Mouse (Mus musculus) cerebellum, adult (tissue): Measurements from ENCODE around the gene Ets1.

Experiments
- ATAC-seq: cut with Nextera tagmentation; 2 replicates; pipeline ENCODE4 v1.9.2; 2017; ENCODE audit warnings: mild to moderate bottlenecking, moderate library complexity, mixed read lengths; ENCODE audit not compliant: insufficient number of reproducible peaks, low FRiP score, low TSS enrichment

Ets1 gene

DNA sequence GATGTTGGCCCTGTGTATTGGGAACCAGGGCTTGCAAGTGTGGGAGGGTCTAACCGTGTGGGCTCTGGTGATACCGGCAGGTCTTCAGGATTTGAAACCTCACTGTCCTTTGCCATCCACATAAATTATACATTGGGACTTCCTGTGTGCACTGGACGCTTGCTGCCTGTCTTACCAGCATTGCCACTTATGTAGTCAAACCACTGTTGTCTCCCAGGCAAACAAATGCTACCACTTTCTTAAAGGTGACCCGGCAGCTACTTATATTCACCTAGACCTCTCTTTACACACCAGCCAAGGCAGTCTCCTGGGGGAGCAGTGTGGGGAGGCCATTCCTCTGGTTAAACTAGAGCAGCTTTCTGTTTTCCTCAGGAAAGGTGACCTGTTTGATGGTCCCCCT, 89.9 kb downstream of the Ets1 start:
- no peak for ATAC-seq

DNA sequence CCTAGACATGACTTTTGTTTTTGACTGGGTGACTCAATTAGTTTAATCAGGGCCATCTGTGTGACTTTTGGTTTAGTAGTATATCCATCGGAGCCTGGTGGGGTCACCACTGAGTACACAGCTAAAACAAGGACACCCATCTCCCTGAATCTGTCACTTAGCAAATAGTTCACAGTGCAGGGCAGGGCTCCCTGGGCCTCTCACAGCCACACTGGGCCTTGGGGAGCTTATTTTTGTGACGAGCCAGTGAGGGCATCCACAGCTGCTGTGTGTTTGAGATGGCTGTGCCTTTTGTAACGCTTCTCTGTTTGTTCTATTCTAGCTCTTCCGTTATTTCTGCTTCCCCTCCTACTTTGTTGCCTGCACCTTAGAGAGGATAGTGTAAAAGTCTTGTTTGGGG, 90.6 kb downstream of the Ets1 start:
- no peak for ATAC-seq

DNA sequence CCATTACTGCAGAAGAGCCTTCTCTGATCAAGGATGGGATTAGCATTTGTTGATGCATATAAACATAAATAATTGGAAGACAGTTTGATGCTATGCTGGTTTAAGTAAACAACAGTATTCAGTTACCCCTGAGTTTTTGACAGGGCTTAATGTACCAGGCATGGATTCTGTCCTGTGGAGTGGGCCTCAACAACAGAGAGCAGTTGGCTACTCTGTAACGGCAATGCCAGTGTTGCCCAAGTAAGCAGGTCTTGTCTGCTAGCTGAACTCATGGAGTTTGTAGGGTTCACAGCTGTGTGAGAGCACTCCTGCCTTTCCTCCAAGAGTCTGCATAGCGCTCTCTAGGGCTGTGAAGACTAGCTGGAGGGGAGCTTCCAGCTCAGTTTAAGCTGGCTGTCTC, 91.0 kb downstream of the Ets1 start:
- no peak for ATAC-seq

DNA sequence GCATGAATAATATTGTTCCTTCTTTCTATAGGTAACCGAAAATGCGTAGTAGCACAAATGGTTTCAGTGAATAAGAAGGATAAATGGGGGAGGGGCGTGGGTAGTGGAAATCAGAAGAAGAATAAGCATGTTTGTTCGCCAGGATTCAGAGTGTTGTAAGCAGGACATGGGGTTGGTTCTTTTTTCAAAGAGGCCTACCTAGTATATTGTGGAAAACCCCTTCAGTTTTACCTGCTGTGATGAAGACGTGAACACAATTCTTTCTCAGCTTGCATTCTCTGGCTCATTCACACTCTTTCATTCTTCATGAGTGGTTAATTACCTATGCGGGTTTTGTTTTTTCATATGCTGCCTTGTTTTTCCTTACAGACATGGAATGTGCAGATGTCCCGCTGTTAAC, 92.3 kb downstream of the Ets1 start:
- no peak for ATAC-seq

DNA sequence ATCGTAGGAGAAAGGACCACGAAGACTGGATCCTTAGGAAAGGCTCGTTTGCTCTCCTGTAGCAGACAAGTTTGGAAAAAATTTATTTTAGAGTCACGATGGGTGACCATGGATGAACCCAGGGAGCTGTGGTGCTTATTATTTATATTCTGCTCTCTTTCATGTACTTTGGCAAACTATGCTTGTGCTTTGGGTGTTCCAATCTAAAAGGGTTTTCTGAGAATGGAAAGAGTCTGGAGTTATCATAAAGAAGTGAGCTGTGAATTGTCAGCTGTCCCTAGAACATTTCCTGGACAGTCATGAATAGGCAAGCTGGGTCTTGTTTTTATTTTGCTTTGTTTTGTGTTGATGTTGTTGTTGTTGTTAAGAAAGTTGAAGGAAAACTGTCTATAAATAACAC, 92.8 kb downstream of the Ets1 start:
- ATAC-seq: no peak

- ATAC-seq: no peak
These were observed 93.2 kb downstream of the Ets1 start for GRCm38 (mm10) chr9:32729207-32729606.

DNA sequence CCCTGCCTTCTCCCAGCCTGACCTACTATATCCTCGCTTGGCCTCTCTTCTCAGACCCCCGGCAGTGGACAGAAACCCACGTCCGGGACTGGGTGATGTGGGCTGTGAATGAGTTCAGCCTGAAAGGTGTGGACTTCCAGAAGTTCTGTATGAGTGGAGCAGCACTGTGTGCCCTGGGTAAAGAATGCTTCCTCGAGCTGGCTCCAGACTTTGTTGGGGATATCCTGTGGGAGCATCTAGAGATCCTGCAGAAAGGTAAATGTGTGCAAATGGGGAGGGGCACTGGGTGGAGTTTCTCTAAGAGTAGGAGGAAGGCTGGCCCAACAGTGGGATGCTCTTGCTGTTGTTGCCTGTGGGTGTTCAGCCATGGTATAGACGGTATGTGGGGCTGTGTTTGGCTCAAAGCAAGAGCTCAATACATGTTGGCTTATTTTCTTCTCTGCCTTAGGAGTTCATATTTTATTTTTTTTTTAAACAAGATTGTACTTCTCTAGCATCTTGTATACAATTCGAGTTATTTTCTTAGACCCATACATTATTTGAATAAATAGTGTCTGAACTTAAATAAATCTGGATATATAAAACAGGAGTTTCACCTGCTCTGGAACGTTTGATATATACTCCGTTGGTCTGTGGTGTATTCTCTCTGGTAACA, 94.1 kb downstream of the Ets1 start:
- no peak for ATAC-seq

GRCm38 (mm10) chr9:32730656-32731590, 94.9 kb downstream of the Ets1 start:
- no peak for ATAC-seq

- ATAC-seq: no peak
These were observed 95.8 kb downstream of the Ets1 start for GRCm38 (mm10) chr9:32731787-32732186.

DNA sequence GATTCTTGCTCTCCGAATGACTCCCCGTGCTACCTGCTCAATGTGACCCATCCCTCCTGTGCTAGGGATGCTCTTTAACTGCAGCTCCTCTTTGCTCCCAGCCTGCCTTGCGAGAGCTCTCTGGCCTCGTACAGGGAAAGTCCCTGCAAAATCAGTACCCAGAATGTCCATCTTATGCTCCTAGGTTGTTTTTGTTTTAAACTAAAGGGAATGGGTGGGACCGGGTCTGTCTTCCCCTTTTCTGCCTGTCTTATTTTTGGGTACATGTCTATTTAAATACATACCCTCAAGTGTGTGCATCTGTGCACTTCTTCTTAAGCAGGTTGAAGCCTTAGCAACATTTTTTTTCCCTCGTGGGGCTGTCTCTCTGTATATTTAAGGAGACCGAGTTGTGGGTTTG, 99.0 kb downstream of the Ets1 start:
- no peak for ATAC-seq

- no peak for ATAC-seq
These were observed 100.0 kb downstream of the Ets1 start for GRCm38 (mm10) chr9:32736051-32736450.

DNA sequence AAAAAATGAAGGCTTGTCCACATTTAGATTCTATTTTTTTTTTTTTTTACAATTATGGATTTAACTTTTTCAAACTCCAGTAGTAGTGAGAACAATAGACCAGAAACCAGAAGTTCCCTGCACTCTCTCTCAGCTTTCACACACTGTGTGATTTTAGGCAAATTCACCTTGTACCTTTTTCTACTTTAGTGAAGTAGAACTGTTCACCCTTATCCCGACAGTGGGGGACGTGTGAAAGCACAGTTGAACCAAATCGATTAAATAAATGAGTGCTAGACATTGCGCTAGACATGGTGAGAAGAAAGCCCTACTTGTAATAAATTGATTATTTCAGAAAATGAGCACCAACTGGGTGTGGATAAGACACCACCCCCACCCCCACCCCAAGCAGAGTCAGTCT, 104.0 kb downstream of the Ets1 start:
- ATAC-seq: no peak

DNA sequence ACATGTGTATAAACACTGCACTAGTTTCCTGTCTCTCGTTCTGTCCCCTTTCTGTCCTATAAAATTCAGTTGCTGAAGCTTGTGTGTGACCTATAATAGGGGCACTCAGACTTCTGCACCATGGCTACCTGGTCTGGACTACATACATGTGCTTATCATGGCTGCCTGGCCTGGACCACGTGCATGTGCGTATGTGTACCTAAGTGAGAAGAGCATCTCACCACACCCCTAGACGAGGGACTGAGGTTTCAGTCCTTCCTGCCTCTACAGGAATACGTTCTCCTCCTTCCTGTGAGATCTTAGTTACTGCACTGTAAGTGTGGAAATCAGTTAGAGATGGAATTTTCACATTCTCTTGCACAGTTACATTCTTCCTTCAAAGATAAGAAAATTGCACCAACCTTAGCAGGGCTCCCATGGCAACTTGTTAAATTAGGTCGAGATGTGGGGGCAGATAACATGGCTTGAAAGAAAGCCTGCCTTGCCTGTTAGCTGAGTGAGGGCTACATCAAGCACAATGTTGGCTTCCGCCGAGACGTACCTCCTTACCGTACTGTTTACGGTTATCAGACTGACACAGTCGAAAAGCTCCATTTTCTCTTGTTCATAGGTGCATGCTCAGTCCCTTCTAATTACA, 104.8 kb downstream of the Ets1 start:
- no peak for ATAC-seq

GRCm38 (mm10) chr9:32741681-32742080, 105.7 kb downstream of the Ets1 start:
- ATAC-seq: no peak

- no peak for ATAC-seq
These were observed 107.1 kb downstream of the Ets1 start for GRCm38 (mm10) chr9:32743157-32743556.

GRCm38 (mm10) chr9:32743642-32744161, 107.7 kb downstream of the Ets1 start:
- ATAC-seq: no peak

GRCm38 (mm10) chr9:32744288-32744687, 108.3 kb downstream of the Ets1 start:
- no peak for ATAC-seq

GRCm38 (mm10) chr9:32745079-32745763, 109.2 kb downstream of the Ets1 start:
- ATAC-seq: no peak

GRCm38 (mm10) chr9:32745998-32746397, 110.0 kb downstream of the Ets1 start:
- no peak for ATAC-seq

DNA sequence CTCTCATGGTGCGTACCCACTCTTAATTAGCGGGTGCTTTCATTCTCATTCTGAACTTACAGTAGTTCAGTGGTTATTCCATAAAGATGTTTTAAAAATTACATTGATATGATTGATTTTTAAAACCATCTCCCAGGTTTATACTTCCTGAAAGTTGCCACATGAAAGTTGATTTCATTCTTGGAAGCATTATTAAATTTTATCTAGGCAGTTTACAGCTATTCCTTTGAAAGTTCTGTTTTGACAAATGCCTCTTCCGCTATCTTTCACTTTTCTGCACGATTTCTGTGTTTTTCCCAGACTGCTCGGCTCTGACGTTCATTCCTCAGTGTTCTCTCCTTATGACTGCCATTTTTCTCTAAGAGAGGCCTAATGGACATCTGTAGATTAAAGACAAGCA, 110.6 kb downstream of the Ets1 start:
- no peak for ATAC-seq

DNA sequence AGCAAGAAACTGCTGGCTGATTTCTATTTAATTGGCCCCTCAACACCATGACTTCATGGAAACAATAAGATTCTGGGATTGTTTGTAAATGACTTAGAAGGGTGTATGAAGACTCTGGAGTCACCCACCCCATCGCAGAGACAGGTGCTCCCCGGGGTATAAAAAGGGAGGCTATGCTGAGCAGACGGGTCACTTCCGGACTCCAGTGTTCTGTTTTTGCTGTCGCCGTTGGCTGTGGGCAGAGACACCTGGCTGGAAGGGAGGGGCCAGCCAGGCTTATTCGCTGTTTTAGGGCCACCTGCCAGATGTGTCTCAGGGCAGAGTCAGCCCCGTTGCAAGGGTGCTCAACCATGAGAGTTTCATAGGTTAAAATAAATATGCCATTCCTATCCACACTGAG, 111.6 kb downstream of the Ets1 start:
- ATAC-seq: no peak
